Mouse (Mus musculus): ENCODE results near the gene 0610040J01Rik.

- TF ChIP-seq CTCF (IDR thresholded peaks at IDR 0.05; ENCODE audit: extremely low read depth, insufficient read length, insufficient replicate concordance, low read depth, low read length), result no peak
- TF ChIP-seq POLR2A (IDR thresholded peaks at IDR 0.05; ENCODE audit: low read depth, low read length), result 0 out of 2 replicates have a peak, but pooled peaks have one; percentile 46
Measured at GRCm38 (mm10) chr5:63812509-63812865, 324 bp downstream of the 0610040J01Rik start.

Measured in small intestine, adult 2 months (tissue).